Mouse (Mus musculus) layer of hippocampus, adult 11-12 months (tissue): ENCODE data around the gene Fmod.
A peak's percentile ranks its signal among the peaks of the same experiment; 100 is the strongest.

Source experiments
- DNase-seq: peaks from one replicate; pipeline ENCODE4 v3.0.0; 2022; ENCODE audit warnings: low spot score

Fmod gene

DNA sequence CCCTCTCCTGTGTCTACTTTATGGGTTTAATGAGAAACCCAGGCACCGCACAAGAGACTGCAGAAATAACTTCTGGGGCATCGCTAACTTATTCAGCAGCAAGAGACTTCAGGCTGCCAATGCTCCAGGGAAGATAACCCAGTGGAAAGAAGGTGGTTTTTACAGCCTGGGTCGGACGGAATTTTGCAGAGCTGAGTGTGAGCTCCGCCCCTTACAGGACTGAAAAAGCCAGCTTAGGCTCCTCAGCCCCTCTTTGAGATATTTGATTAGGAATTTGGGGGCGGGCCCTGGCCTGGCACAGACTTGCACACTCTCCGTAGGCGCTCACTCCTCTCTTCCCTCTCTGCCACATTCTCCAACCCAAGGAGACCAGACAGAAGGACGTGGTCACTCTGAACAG is at the start of gene Fmod:
TSS of gene Fmod (plus strand) at position 83 of the 400 bp plus-strand sequence.
- DNase-seq, result no peak

DNA sequence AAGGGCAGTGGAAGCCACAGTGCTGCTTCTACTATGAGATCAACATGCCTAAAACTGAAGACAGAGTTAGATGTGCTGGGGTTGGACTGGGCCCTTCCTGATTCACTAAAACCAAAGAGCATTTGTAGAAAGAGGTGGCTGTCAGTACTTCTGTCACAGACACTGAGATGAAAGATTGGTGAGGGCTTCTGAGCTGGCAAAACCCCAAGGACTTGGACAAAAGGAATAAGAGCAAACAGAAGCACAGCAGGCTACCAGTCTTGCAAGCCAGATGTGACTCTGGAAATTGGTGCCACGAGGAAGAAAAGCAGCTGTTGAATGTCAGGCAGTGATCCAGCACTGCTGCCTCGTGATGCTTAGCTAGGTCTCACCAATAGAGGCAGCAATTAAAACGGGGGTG is 48.2 kb upstream of the Fmod start:
- DNase-seq, result peak; percentile 12

DNA sequence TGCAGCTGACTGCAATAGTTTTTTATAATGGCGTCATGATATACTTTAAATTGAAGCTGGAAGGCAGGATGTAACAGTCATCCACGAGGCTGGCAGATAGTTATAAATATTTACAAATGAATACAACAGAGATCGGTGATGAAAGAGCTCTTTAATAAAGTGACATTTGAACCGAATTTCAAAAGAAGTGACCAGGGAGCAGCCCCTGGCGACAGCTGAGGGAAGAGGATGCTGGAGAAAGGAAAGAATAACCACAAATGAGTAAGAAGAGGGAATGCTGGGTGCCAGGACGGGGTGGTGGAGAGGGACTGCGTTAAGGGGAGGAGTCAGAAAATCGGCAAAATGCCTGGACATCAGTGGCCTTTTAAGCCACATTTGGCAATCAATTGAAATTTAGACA is 45.8 kb upstream of the Fmod start:
- no peak for DNase-seq

DNA sequence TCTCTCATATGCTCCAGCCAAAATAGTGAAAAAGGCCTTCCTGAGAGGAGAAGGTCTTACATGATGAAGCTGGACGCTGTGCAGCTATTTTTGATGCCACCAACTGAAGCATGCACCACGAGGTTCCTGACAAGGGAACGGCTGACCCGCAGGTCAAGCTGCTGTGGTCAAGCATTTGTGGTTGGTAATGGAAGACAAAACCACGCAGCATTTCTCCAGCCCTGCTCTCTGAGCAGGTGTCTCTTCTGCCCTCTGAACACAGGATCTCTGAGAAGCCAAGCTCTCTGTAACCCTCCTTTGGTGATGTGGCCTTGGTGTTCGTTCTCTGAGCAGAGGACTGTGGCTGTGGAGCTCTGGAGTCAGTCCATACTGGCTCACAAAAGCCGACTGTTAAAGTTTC is 31.6 kb upstream of the Fmod start:
- DNase-seq, result no peak

DNA sequence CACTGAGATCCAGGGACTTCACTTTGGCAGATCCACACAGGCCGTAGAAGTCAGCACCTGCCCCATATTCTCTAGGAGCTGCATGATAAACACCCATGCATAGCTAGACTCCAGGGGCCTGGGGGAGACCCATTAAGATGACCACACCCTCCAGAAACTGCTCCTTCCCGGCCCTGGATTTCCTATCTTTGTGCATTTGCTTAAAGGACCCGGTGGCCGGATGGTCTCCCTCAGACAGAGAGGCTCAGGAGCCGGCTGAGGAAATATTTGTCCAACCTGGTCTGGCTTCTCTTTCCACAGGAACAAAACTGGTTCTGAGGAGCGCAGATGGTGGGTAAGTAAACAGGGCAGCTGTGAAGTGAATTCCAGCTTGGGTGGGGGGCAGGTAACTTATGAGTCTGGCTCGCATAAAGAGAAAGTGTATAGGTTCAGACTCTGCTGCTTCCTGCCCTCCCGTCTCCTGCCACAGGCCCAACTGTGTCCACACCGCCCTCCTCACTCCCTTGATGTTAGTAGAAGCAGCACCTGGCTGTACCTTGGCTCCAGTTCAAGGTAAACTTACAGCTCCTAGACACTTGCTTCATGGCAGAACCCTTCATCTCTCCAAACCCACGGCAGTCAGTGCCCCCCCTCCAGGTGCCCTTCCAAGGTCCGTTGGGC is 30.8 kb upstream of the Fmod start:
- no peak for DNase-seq

DNA sequence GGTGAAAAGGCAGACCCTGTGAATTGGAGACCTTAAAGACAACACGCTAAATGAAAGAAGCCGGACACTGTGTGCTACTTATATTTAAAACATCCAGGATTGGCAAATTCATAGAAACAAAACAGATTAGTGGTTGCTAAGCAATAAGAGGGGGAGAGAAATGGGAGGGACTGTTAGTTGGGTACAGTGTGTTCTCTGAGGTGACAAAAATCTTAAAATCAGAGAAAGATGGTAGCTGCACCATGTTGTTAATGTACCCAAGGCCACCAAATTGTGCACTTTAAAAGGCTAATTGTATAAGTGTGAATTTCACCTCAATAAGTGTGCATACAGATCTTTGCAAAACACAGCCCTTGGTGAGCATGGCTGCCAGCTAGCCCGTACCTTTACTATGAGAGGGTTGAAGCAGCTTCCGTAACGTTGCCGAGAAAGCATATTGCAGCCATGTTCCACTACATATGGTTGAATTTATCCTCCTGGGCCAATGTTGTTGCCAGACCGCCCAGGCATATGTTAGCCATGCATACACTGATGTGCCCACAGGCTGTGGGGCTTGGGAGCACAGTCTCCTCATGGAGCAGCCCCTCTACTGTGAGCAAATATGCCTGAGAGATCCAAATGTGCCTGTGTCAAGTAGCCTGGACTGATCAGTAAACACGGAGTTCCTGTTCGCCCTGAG is 12.6 kb upstream of the Fmod start:
- no peak for DNase-seq

DNA sequence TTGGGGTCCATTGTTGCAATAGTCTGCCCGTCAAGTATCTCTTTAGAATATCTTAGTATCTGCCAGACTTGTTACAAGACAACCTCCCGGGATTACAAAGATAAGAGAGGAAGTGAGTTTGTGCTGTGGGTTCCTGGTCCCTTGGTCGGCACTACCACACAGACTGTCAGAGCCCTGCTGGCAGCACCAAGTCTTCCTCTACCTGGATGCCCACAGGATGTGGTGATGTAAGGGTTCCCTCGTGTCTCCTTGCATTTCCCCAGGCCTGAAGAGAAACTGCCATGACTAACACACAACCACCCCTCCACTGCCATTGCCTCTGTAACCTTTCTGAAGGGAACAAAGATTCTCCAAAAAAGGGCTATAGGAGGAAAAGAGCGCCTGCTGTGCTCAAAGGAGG is 11.1 kb upstream of the Fmod start:
- DNase-seq, result no peak

DNA sequence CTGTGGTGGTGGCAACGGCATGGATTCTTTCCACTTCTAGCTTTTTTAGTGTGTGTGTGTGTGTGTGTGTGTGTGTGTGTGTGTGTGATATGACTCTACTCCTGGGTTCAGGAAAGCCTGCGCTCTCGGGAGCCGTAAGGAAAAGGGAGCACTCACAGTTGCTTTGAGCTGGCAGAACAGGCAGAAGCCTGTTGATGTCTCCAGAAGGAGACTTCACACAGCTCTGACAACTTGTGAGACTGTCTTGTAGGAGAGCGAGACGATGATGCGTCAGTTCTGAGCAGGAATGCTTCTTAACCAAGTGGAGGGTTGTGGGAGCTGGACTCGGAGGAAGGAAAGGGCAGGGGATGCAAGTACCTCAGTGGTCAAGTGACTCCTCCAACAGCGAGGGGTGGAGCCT is 10.3 kb upstream of the Fmod start:
- no peak for DNase-seq

DNA sequence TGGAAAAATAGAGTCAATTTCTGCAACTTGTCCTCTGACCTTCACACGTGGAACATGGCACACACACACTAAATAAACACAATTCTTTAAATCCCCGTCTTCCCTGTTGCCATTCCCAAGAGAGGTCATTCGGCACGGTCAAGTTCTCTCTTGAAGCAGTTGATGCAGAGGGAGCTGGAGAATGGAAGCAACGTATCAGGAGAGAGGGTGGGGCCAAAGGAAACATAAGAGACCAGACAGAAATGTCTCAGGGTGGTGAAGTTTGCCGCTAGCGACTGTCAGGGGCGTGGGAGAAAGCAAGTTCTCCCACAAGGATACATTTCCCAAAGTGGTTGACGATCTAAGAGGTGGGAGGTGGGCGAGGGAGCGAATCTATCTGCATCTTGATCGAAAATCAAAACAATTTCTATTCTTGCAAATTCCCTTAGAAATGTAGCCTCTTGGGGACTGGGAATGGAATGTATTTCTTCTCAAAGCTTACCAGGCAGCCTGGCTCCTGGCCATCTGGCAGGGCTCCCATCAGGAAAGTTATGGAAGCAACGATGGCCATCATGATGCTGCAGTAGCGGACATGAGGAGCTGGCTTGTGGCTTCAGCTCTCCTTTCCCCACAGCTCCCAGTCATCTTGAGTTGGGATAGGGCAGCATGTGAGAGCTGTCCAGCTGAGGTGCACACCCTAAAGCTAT is 8.8 kb upstream of the Fmod start:
- no peak for DNase-seq

DNA sequence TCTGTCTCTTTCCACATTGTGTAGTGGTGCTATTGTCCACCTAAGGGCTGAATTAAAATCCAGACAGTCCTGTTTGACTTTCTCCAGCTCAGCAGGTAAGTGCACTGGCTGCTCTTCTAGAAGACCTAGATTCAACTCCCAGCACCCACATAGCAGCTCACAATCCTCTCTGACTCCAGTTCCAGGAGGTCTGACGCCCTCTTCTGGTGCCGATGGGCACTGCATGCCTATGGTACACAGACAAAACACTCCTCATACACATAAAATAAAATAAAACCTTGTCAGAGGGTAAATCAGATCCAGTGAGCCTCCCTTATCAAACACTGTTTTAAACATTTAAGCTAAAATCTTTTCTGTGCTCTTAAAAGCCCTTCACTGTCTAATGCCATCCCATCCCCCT is 562 bp upstream of the Fmod start:
- DNase-seq, result no peak

DNA sequence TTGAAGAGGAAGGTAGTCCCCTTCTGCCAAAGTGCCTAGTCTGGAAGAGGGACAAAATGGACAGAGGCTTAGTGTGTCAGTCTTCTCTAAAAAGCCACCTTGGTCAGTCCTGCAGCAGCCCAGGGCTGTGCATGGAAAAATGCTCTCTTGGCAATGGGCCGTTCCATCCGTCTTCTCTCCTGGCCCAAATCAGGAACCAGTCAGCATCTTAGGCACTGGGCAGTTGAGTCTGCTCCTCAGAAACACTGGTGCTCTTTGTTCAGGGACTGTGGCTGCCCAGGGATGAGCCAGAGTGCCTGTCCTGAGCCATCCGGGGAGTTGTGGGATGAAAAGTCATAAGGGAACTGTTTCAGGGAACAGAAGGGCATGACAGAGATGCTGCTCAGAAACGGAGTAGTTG is 1.3 kb downstream of the Fmod start:
- DNase-seq, result no peak

DNA sequence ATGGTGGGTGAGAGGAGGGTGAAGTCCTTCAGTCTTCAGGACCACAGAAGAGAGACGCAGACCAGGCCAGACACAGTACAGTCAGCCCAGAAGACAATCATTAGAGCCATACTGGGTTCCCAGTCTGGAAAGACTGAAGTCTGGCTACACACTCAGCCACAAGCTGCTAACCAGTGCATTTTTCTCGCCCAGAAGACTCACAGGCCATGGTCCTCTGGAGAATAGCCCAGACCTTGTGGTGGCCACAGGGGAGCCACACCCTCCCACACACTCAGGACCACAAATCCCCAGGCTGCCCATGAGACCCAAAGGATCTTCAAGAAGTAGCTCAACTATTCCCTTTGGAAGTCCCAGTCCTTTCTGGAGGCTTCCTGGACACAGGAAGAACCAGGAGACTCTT is 2.3 kb downstream of the Fmod start:
- no peak for DNase-seq

DNA sequence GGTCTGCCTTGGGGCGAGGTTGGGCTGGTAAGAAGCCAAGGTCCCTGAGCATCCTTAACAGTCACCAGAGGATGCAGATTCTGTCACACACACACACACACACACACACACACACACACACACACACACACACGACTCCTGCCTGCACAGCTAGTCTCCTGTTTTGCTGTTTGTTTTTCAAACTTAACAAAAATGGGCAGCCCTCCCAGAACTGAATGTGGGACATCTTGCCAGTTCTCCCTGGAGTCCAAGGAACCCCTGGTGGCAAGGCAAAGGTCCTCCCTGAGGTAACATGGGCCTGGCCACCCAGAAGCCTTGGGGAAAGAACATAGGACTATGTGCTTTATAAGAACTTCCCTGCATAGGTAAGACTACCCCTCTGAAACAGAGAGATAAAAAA is 4.8 kb downstream of the Fmod start:
- no peak for DNase-seq

DNA sequence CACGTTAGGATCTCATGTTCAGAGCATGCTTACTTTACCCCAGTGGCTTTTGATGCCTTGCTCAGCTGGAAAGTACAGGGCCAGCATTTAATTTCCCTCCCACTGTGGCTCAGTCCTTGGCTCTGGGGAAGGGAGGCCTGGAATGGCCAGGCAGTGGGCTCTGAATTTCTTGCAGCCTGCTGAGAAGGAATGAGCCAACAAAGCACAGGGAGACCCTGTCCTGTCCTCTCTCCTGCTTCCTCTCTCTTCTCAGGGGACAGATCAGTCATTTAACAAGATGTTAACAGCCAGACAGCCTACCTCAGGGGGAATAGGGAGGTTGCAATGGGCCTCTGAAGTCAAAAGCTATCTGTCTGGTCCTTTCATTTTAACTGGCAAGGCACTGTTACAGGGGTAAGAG is 5.3 kb downstream of the Fmod start:
- DNase-seq, result no peak

DNA sequence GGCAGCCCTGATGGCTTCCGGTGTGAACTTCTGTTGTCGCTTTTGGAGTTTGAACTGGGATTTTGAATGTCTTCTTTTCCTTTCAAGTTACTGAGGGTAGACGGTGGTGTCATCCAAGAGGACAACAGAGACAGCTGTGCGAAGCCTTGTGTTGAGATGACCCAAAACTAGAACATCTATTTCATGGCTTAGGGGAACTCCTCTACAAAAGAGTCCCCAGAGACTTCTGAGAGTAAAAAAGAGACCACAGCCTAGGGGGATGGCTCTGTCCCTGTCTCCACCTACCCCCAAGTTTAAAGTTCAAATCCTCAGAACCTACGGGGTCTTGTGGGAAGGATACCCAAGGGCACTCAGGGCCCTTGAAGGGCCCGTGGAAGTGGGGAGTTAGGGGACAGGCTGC is 7.8 kb downstream of the Fmod start:
- no peak for DNase-seq

DNA sequence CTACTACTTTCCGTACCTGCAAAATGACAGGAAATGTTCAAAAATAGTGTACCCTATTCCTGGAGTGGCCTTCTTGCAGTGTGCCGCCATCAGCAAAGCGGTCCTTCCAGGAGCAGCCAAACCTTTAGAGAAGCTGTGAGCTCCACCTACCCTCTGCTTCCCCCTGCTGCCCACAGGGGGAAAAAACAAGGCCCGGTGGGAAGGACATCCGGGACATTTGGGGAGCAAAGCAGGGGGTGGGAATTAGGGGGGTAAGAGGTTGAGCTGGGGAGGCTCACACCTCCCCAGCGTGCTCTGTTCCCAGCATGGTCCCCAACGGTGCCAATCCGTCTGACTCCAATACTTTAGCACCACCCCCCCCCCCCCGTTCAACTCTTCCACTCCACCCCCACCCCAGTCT is 8.9 kb downstream of the Fmod start:
- peak; percentile 81 for DNase-seq

DNA sequence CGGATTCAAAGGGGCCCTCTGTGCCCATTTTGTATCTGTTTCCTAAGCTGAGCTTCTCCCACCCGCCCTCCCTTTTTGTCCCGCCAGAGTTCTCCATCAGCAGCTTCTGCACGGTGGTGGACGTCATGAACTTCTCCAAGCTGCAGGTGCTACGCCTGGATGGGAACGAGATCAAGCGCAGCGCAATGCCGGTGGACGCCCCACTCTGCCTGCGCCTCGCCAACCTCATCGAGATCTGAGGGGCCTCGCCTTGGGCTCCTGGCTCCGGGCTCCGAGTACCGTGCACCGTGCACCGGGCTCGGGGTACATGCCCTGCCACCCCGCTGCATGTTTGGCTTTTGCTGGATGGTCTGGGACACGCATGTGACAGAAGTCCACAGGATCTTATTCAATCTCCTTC is 9.3 kb downstream of the Fmod start:
- no peak for DNase-seq

DNA sequence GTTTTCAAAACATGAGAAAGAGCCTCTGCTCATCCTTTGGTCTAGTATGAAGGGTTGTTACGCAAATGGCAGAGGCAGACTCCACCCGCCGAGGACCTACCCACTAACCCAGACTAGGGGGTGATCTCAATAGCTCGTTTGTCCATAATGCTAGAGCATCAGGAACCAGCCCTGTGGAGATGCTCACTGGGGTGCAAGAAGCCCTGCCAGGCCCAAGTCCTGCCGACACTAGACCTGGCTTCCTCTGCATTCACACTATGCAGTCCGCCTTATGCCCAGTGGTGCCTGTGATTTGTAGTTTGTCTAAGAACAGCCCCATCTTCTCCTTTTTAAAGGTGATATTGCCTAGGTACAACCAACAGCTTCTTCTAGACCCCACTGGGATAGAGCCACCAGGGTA is 10.4 kb downstream of the Fmod start:
- DNase-seq, result no peak

DNA sequence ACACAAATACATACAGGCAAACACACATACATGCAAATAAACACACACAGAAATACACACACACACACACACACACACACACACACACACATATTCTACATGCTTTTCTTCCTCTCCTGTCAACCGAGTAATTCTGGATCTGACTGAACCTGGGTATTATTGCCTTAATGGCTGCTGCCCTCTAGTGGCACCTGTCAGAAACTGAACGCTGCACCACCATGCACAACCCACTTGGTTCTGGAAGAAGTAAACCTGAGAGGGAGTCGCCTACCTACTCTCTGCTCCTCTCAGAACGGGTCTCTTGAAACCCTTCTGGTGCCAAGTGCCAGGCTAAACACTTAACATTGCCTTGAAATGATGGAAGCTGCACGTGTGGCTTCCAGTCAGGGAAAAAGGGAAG is 11.7 kb downstream of the Fmod start:
- peak; percentile 79 for DNase-seq

DNA sequence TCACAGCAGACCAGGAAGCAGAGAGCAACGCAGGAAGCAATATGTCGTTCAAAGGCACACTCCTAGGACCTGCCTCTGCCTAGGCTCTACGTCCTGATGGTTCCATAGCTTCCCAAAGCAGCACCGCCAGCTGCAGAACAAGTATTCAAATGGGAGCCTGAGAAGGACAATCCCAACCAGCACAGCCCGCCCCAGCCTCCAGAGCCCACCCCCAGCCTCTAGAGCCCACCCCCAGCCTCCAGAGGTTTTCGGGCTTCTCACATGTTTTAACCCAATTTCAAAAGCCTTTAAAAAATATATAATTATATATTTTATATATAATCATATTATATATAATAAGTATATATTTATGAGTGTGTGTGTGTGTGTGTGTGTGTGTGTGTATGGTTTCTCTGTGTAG is 12.5 kb downstream of the Fmod start:
- DNase-seq, result no peak

DNA sequence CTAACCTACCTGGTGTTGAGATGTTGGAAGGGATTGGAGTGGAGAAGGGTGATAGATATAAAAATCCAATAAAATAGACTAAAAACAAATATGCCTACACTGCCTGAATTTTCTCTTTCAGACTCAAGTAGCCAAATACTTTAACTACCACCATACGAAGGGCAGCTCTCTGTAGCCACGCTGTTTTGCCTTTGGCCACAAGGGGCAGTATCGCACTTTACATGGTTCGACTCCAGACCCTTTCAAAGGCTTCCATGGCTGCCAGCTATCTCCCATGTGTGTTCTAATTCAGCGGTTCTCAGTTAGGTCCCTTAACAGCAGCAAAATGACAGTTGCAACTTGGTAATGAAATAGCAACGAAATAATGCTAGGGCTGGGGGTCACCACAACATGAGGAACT is 16.2 kb downstream of the Fmod start:
- DNase-seq, result peak; percentile 93

DNA sequence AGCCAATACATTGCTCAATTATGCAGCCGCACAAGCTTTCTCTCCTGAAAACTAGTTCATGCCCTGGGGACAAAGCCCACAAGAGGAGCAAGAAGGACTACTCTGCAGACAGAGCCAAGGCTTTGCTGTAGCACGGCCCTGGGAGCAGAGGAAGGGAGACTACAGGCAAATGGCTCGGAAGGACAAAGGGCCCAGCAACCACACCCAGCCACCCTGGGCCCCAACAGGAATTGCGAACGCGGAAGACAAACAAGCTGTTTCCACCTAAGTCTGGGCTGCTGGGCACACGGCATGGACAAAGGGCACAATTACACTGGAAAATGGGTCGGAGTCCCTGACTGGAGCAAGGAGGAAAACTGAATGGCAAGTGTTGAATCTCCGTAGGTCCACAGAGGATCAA is 18.0 kb downstream of the Fmod start:
- no peak for DNase-seq

DNA sequence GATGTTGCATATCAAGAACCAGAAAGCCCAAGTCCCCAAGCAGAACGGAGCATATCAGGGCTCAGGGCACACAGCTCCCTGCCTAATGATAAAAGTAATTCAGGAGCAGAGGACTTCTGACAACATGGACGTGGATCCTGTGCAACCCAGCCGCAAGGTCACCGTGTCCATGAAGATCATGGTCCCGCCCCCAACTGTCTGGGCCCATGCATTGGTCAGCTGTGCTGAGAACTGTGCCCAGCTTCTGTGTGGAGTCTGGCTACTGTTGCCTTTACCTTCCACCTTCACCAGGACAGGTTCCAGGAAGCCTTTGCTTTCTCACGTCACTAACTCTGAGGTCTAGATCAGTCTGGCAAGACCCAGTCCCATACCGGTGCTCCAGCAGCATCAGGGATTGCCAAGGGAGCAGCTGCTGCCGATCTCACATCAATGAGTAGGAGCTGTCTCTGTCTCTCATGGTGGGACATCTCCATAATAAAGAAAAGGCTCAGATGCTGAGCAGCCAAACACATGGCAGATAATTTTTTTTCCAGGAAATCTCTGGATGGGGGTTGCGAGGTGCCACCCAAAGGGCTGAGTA is 18.7 kb downstream of the Fmod start:
- no peak for DNase-seq
